Mouse (Mus musculus) CH12.LX (cell line): ENCODE data around the gene Ebf1. TPM values are rescaled to one million over a fixed set of nuclear protein-coding genes. Genes with fewer than 3 reads are reported as not detected.

Experiments
- DNase-seq: peaks from one replicate; pipeline ENCODE4 v3.0.0-alpha.2; 2013; ENCODE audit errors: extremely low read depth
- H3K27ac ChIP-seq: 2 replicates; pipeline ENCODE4 v1.5.1; 2012; ENCODE audit warnings: low read depth, mild to moderate bottlenecking, control low read depth, moderate library complexity; ENCODE audit not compliant: insufficient read depth
- H3K27me3 ChIP-seq: replicated peaks from 2 replicates; pipeline ENCODE3; 2012; ENCODE audit warnings: inconsistent platforms
- H3K36me3 ChIP-seq, 2 experiments: replicated peaks in 1 of 2; 2 replicates each; pipeline versions ENCODE3 to v1.6.1; 2012; ENCODE audit warnings: inconsistent platforms in 1 of 2, low read length in 1 of 2, mild to moderate bottlenecking in 1 of 2, mixed read lengths in 1 of 2, moderate library complexity in 1 of 2; ENCODE audit not compliant: control insufficient read depth in 1 of 2, insufficient read depth in 1 of 2
- H3K4me1 ChIP-seq, 2 experiments: 2 replicates each; pipeline ENCODE4 v1.6.1; 2012; ENCODE audit warnings: inconsistent platforms in 1 of 2, moderate library complexity in 1 of 2; ENCODE audit not compliant: insufficient read depth in 2 of 2, control insufficient read depth in 1 of 2
- H3K4me2 ChIP-seq: 2 replicates; pipeline ENCODE4 v1.6.1; 2012; ENCODE audit warnings: low read depth, mild to moderate bottlenecking, control low read depth; ENCODE audit not compliant: poor library complexity, insufficient read depth, severe bottlenecking
- H3K4me3 ChIP-seq, 3 experiments: fragments of 150-350 bp in 1 of 3; sonication (generic) in 1 of 3; replicated peaks in 1 of 3; 2 replicates each; pipeline versions ENCODE3 to v1.5.1; 2011 to 2012; ENCODE audit warnings: low read depth in 2 of 3, low read length in 2 of 3, mild to moderate bottlenecking in 2 of 3, moderate library complexity in 2 of 3, control low read depth in 1 of 3, improper control_type of control experiment in 1 of 3, inconsistent platforms in 1 of 3, mixed read lengths in 1 of 3; ENCODE audit not compliant: poor library complexity in 1 of 3
- H3K79me2 ChIP-seq: replicated peaks from 2 replicates; pipeline ENCODE4 v1.6.1; 2012; ENCODE audit warnings: mild to moderate bottlenecking, moderate library complexity; ENCODE audit not compliant: control insufficient read depth, poor library complexity, insufficient read depth, severe bottlenecking; ENCODE audit errors: extremely low read depth
- H3K9ac ChIP-seq: 2 replicates; pipeline ENCODE4 v1.6.1; 2012; ENCODE audit warnings: low read depth, mild to moderate bottlenecking, control low read depth, moderate library complexity; ENCODE audit not compliant: insufficient read depth
- H3K9me3 ChIP-seq: replicated peaks from 2 replicates; pipeline ENCODE3; 2012; ENCODE audit warnings: low read length, inconsistent platforms, mixed read lengths
- BHLHE40 ChIP-seq: IDR thresholded peaks from 2 replicates; pipeline ENCODE4 v1.6.1; 2011; ENCODE audit warnings: mild to moderate bottlenecking, low read depth, low read length, improper control_type of control experiment
- CHD1 ChIP-seq: IDR thresholded peaks from 2 replicates; pipeline ENCODE4 v1.6.1; 2012; ENCODE audit warnings: low read depth, low read length, improper control_type of control experiment, inconsistent platforms
- CHD2 ChIP-seq: IDR thresholded peaks from 2 replicates; pipeline ENCODE4 v1.6.1; 2011; ENCODE audit warnings: low read length, improper control_type of control experiment
- CTCF ChIP-seq, 2 experiments: IDR thresholded peaks in 1 of 2; conservative IDR thresholded peaks in 1 of 2; 2 replicates each; pipeline ENCODE4 v1.5.1; 2011 to 2012; ENCODE audit warnings: low read depth in 2 of 2, low read length in 2 of 2, improper control_type of control experiment in 1 of 2, inconsistent platforms in 1 of 2, mild to moderate bottlenecking in 1 of 2, moderate library complexity in 1 of 2
- E2F4 ChIP-seq: IDR thresholded peaks from 2 replicates; pipeline ENCODE4 v1.6.1; 2011; ENCODE audit warnings: low read depth, low read length, improper control_type of control experiment; ENCODE audit not compliant: insufficient replicate concordance
- ELF1 ChIP-seq: IDR thresholded peaks from 2 replicates; pipeline ENCODE4 v1.6.1; 2014; ENCODE audit warnings: low read depth, mild to moderate bottlenecking, inconsistent platforms, low read length, improper control_type of control experiment
- EP300 ChIP-seq: IDR thresholded peaks from 2 replicates; pipeline ENCODE4 v1.6.1; 2011; ENCODE audit warnings: low read length, improper control_type of control experiment
- ETS1 ChIP-seq: conservative IDR thresholded peaks from 2 replicates; pipeline ENCODE4 v1.6.1; 2012; ENCODE audit warnings: low read depth, mild to moderate bottlenecking, inconsistent platforms, low read length, improper control_type of control experiment, moderate library complexity
- GABPA ChIP-seq: IDR thresholded peaks from 2 replicates; pipeline ENCODE4 v1.6.1; 2012; ENCODE audit warnings: low read depth, low read length, improper control_type of control experiment, inconsistent platforms; ENCODE audit not compliant: insufficient replicate concordance
- HCFC1 ChIP-seq: IDR thresholded peaks from 2 replicates; pipeline ENCODE4 v1.6.1; 2012; ENCODE audit warnings: low read depth, mild to moderate bottlenecking, inconsistent platforms, low read length, improper control_type of control experiment
- IRF4 ChIP-seq: IDR thresholded peaks from 2 replicates; pipeline ENCODE4 v1.6.1; 2014; ENCODE audit warnings: low read depth, mild to moderate bottlenecking, inconsistent platforms, low read length, improper control_type of control experiment
- JUN ChIP-seq: IDR thresholded peaks from 2 replicates; pipeline ENCODE4 v1.6.1; 2011; ENCODE audit warnings: low read depth, mild to moderate bottlenecking, low read length, improper control_type of control experiment, moderate library complexity; ENCODE audit not compliant: insufficient read depth
- JUND ChIP-seq: conservative IDR thresholded peaks from 2 replicates; pipeline ENCODE4 v1.6.1; 2011; ENCODE audit warnings: low read depth, low read length, improper control_type of control experiment
- KAT2A ChIP-seq: IDR thresholded peaks from 2 replicates; pipeline ENCODE4 v1.6.1; 2012; ENCODE audit warnings: low read length, improper control_type of control experiment, inconsistent platforms; ENCODE audit not compliant: insufficient replicate concordance
- MAFK ChIP-seq: IDR thresholded peaks from 2 replicates; pipeline ENCODE4 v1.6.1; 2011; ENCODE audit warnings: low read length, improper control_type of control experiment; ENCODE audit not compliant: insufficient replicate concordance
- MAX ChIP-seq: IDR thresholded peaks from 2 replicates; pipeline ENCODE4 v1.6.1; 2011; ENCODE audit warnings: low read length, improper control_type of control experiment
- MAZ ChIP-seq: IDR thresholded peaks from 2 replicates; pipeline ENCODE4 v1.6.1; 2012; ENCODE audit warnings: low read depth, mild to moderate bottlenecking, inconsistent platforms, low read length, improper control_type of control experiment, moderate library complexity
- MEF2A ChIP-seq: IDR thresholded peaks from 2 replicates; pipeline ENCODE4 v1.6.1; 2014; ENCODE audit warnings: low read depth, mild to moderate bottlenecking, inconsistent platforms, low read length, improper control_type of control experiment, borderline replicate concordance
- MXI1 ChIP-seq: IDR thresholded peaks from 2 replicates; pipeline ENCODE4 v1.6.1; 2011; ENCODE audit warnings: mild to moderate bottlenecking, low read depth, low read length, improper control_type of control experiment
- MYC ChIP-seq: IDR thresholded peaks from 2 replicates; pipeline ENCODE4 v1.6.1; 2011; ENCODE audit warnings: low read depth, mild to moderate bottlenecking, improper control_type of control experiment, low read length
- NELFE ChIP-seq: IDR thresholded peaks from 2 replicates; pipeline ENCODE4 v1.6.1; 2011; ENCODE audit warnings: low read depth, low read length, improper control_type of control experiment
- NRF1 ChIP-seq: IDR thresholded peaks from 2 replicates; pipeline ENCODE4 v1.6.1; 2014; ENCODE audit warnings: low read depth, mild to moderate bottlenecking, inconsistent platforms, low read length, improper control_type of control experiment, moderate library complexity
- PAX5 ChIP-seq: IDR thresholded peaks from 2 replicates; pipeline ENCODE4 v1.6.1; 2012; ENCODE audit warnings: low read length, inconsistent platforms, mixed read lengths
- POLR2A ChIP-seq: IDR thresholded peaks from 2 replicates; pipeline ENCODE4 v1.6.1; 2011; ENCODE audit warnings: low read depth, mild to moderate bottlenecking, improper control_type of control experiment, low read length
- POLR2AphosphoS2 ChIP-seq: IDR thresholded peaks from 2 replicates; pipeline ENCODE4 v1.6.1; 2011; ENCODE audit warnings: low read depth, low read length, improper control_type of control experiment
- RAD21 ChIP-seq: IDR thresholded peaks from 2 replicates; pipeline ENCODE4 v1.6.1; 2011; ENCODE audit warnings: low read depth, mild to moderate bottlenecking, low read length, improper control_type of control experiment, moderate library complexity
- RCOR1 ChIP-seq: conservative IDR thresholded peaks from 2 replicates; pipeline ENCODE4 v1.6.1; 2012; ENCODE audit warnings: low read depth, mild to moderate bottlenecking, inconsistent platforms, low read length, improper control_type of control experiment
- SIN3A ChIP-seq: IDR thresholded peaks from 2 replicates; pipeline ENCODE4 v1.6.1; 2012; ENCODE audit warnings: low read length, improper control_type of control experiment, inconsistent platforms
- SMC3 ChIP-seq: IDR thresholded peaks from 2 replicates; pipeline ENCODE4 v1.6.1; 2011; ENCODE audit warnings: low read depth, low read length, improper control_type of control experiment
- TBP ChIP-seq: conservative IDR thresholded peaks from 2 replicates; pipeline ENCODE4 v1.6.1; 2011; ENCODE audit warnings: low read depth, low read length, improper control_type of control experiment
- TCF12 ChIP-seq: IDR thresholded peaks from 2 replicates; pipeline ENCODE4 v1.6.1; 2014; ENCODE audit warnings: low read depth, mild to moderate bottlenecking, inconsistent platforms, low read length, improper control_type of control experiment
- UBTF ChIP-seq: IDR thresholded peaks from 2 replicates; pipeline ENCODE4 v1.6.1; 2012; ENCODE audit warnings: low read depth, mild to moderate bottlenecking, inconsistent platforms, low read length, improper control_type of control experiment, moderate library complexity
- USF1 ChIP-seq: IDR thresholded peaks from 2 replicates; pipeline ENCODE4 v1.6.1; 2014; ENCODE audit warnings: low read depth, mild to moderate bottlenecking, inconsistent platforms, low read length, improper control_type of control experiment
- USF2 ChIP-seq: conservative IDR thresholded peaks from 2 replicates; pipeline ENCODE4 v1.6.1; 2011; ENCODE audit warnings: low read depth, low read length, improper control_type of control experiment
- ZC3H11A ChIP-seq: IDR thresholded peaks from 2 replicates; pipeline ENCODE4 v1.6.1; 2012; ENCODE audit warnings: low read depth, mild to moderate bottlenecking, inconsistent platforms, low read length, improper control_type of control experiment
- ZKSCAN1 ChIP-seq: IDR thresholded peaks from 2 replicates; pipeline ENCODE4 v1.6.1; 2012; ENCODE audit warnings: low read depth, inconsistent platforms, low read length, improper control_type of control experiment, borderline replicate concordance
- ZMIZ1 ChIP-seq: IDR thresholded peaks from 2 replicates; pipeline ENCODE4 v1.6.1; 2012; ENCODE audit warnings: low read depth, mild to moderate bottlenecking, inconsistent platforms, low read length, improper control_type of control experiment
- ZNF384 ChIP-seq: IDR thresholded peaks from 2 replicates; pipeline ENCODE4 v1.6.1; 2012; ENCODE audit warnings: low read depth, low read length, improper control_type of control experiment, inconsistent platforms
- dilution Hi-C: fragments of 300-500 bp; cut with MboI; formaldehyde crosslinking; loops from 2 replicates; pipeline ENCODE4 v1.14.3; 2020; ENCODE audit warnings: low sequenced_read_pairs; ENCODE audit not compliant: extremely low pct_unique_long_range_greater_than_20kb, extremely low pct_ligation_motif_present
- in situ Hi-C: fragments of 300-500 bp; cut with MboI; formaldehyde crosslinking; loops from 3 replicates; pipeline ENCODE4 v1.14.3; 2019; ENCODE audit warnings: low sequenced_read_pairs, low pct_ligation_motif_present, low pct_unique_long_range_greater_than_20kb, mixed read lengths
- polyA plus RNA-seq: library from polyadenylated mRNA; unstranded; fragments of >175 nt; gene quantifications from 2 replicates; pipeline ENCODE4 v1.2.1, GENCODE M21; 2012; ENCODE audit warnings: low read depth; ENCODE audit not compliant: insufficient read length
- total RNA-seq, 2 experiments: library from RNA; depleted of rRNA; stranded (reverse); fragments of 300-350 nt in 1 of 2; fragments of >200 nt in 1 of 2; gene quantifications; 2 replicates each; pipeline ENCODE4 v1.2.3; 2012 to 2014

Gene Ebf1
- total and polyA plus RNA-seq, 3 experiments: 37.8 to 60.7 (median 42.8) TPM

DNA sequence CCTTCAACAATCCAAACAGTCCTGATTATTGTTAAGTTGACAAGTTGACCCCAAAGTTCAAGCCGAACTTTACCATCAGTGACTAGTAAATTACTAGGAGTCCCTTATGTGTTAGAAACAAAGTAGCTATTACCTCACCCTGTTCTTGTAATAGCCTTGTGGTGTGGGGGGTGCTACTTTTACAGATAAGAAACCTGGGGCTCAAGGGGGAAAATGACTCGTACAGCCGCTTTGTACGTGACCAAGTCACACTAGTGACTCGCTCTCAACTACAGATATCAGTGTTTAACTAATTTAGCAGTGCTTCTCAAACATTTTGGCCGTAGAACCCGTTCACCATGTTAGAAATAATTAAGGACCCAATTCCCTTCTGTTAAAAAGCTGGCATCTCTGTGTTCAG, 100.5 kb downstream of the Ebf1 start:
- Histone ChIP-seq H3K4me3 (no peak overlapping the region), H3K36me3 (peaks cover 0 to 44% of the 10 kb centered on the region in 2 experiments), H3K27me3 (no peaks in the 10 kb centered on the region), H3K79me2 (peaks cover 34% of the 10 kb centered on the region), H3K27ac (peak overlapping the region; percentile 28; the same call in 1 of the 2 replicates), H3K9ac (peak overlapping the region; percentile 57), H3K9me3 (no peaks in the 10 kb centered on the region), H3K4me1 (peaks cover 30 to 78% of the 10 kb centered on the region in 2 experiments), H3K4me2 (peak overlapping the region; percentile 98)
- dilution Hi-C loops: no loop called here
- in situ Hi-C loops: no loop called here
- DNase-seq: peak; percentile 77
- no peak for TF ChIP-seq MAFK
- TF ChIP-seq USF1: no peak
- TF ChIP-seq BHLHE40: peak; percentile 96
- TF ChIP-seq TBP: 0 out of 2 replicates have a peak, but pooled peaks have one; percentile 39
- peak; percentile 35 for TF ChIP-seq CHD2
- TF ChIP-seq RAD21: no peak; the same call in 1 of the 2 replicates
- peak; percentile 40; the same call in 1 of the 2 replicates for TF ChIP-seq EP300
- TF ChIP-seq MAZ: 0 out of 2 replicates have a peak, but pooled peaks have one; percentile 39
- no peak for TF ChIP-seq NELFE
- TF ChIP-seq ZNF384: no peak
- no peak; the same call in 1 of the 2 replicates for TF ChIP-seq HCFC1
- no peak for TF ChIP-seq ELF1
- peak; percentile 42; the same call in 1 of the 2 replicates for TF ChIP-seq MAX
- TF ChIP-seq UBTF: no peak
- peak; percentile 6; the same call in 1 of the 2 replicates for TF ChIP-seq SMC3
- peak; percentile 91 for TF ChIP-seq ETS1
- TF ChIP-seq E2F4: no peak
- no peak for TF ChIP-seq USF2
- TF ChIP-seq ZC3H11A: no peak
- no peak for TF ChIP-seq ZKSCAN1
- peak; percentile 47; the same call in 1 of the 2 replicates for TF ChIP-seq MXI1
- TF ChIP-seq JUND: no peak
- 0 out of 2 replicates have a peak, but pooled peaks have one; percentile 32 for TF ChIP-seq POLR2AphosphoS2
- no peak for TF ChIP-seq KAT2A
- no peak for TF ChIP-seq ZMIZ1
- peak; percentile 15 for TF ChIP-seq SIN3A
- TF ChIP-seq JUN: peak; percentile 53
- TF ChIP-seq POLR2A: no peak
- no peak for TF ChIP-seq CTCF (conservative IDR thresholded peaks at IDR 0.05 in 1 of 2, IDR thresholded peaks at IDR 0.05 in 1 of 2; ENCODE audit: low read depth in 2 of 2, low read length in 2 of 2)
- peak; percentile 89 for TF ChIP-seq MEF2A
- TF ChIP-seq IRF4: peak; percentile 87
- 0 out of 2 replicates have a peak, but pooled peaks have one; percentile 45 for TF ChIP-seq RCOR1
- 0 out of 2 replicates have a peak, but pooled peaks have one; percentile 36 for TF ChIP-seq TCF12
- no peak; the same call in 1 of the 2 replicates for TF ChIP-seq CHD1
- TF ChIP-seq PAX5: no peak
- no peak for TF ChIP-seq NRF1
- no peak for TF ChIP-seq GABPA
- TF ChIP-seq MYC: 0 out of 2 replicates have a peak, but pooled peaks have one; percentile 35
